Mouse (Mus musculus) olfactory bulb, adult 2 months (tissue): Measurements from ENCODE around the gene Sfxn5. TPM values are rescaled to one million over a fixed set of nuclear protein-coding genes. Genes with fewer than 3 reads are reported as not detected.

ENCODE experiments used
- H3K27ac ChIP-seq: fragments of 200-500 bp; 2 replicates; pipeline ENCODE4 v1.5.1; 2012; ENCODE audit warnings: low read depth, low read length; ENCODE audit not compliant: insufficient read depth
- H3K4me1 ChIP-seq: fragments of 200-500 bp; 2 replicates; pipeline ENCODE4 v1.6.1; 2012; ENCODE audit warnings: low read length; ENCODE audit not compliant: control insufficient read depth, insufficient read depth
- H3K4me3 ChIP-seq: fragments of 200-500 bp; 2 replicates; pipeline ENCODE4 v1.5.1; 2012; ENCODE audit warnings: mild to moderate bottlenecking, low read depth, low read length, moderate library complexity; ENCODE audit not compliant: insufficient read depth
- CTCF ChIP-seq: fragments of 200-500 bp; IDR thresholded peaks from 2 replicates; pipeline ENCODE4 v1.5.1; 2012; ENCODE audit warnings: low read depth, mild to moderate bottlenecking, low read length, moderate library complexity; ENCODE audit not compliant: insufficient read depth
- POLR2A ChIP-seq: fragments of 200-500 bp; IDR thresholded peaks from 2 replicates; pipeline ENCODE4 v1.6.1; 2012; ENCODE audit warnings: mild to moderate bottlenecking, low read depth, low read length, moderate library complexity; ENCODE audit not compliant: insufficient read depth
- WGBS: fragments of 180-500 bp; shearing (Covaris S2); methylation state at CpG from one replicate; pipeline ENCODE4 v1.1.7; 2018; 5-methylcytosine and 5-hydroxymethylcytosine counted together
- polyA plus RNA-seq: library from polyadenylated mRNA; stranded (reverse); fragments of >200 nt; gene quantifications from 2 replicates; pipeline ENCODE4 v1.2.4, GENCODE M21; 2012; ENCODE audit warnings: low replicate concordance; ENCODE audit not compliant: missing spikeins, insufficient read depth, insufficient read length

The Sfxn5 gene
- polyA plus RNA-seq, 1 experiment = not detected

DNA sequence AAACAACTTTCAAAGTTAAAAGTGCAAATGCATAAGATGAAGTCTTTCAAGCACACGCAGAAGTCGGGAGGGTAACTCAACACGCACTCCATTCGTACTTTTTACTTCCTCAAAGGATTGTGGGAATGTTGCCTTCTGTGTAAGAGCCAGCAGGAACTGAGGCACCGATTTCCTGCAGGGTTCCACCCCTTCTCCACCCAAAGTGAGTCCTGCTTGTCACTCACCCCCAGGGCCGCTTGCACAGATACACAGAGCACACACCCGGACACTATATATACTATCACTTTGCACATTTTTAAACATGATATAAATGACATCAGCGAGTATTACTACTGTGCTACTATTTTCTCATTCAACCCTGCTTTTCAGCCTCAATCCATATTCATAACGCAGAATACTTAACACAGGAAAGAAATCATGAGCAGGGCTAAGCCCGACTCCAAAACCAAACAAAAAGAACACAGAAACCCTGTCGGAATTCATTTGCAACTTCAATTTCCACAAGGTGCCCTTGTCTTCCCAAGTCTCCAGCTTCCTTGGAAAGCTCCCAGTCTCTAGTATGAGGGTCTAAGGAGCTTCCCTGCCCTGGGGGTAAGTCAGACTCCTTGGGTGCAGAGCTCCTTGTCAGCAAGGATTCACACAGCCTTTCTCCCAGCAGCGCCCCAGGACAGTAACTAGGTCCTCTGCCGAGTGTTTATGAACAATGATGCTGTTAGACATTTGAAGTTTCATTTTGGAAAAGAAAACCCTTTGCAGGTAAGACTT is 46.8 kb downstream of the Sfxn5 start:
- no peak overlapping the region for H3K27ac ChIP-seq
- 0 out of 2 replicates have a peak, but pooled peaks cover 3% of the 10 kb centered on the region for H3K4me1 ChIP-seq
- WGBS = 64% methylated on average over 13 of the region's 13 CpGs
- H3K4me3 ChIP-seq = no peak overlapping the region
- TF ChIP-seq CTCF (no peak), POLR2A (no peak)

DNA sequence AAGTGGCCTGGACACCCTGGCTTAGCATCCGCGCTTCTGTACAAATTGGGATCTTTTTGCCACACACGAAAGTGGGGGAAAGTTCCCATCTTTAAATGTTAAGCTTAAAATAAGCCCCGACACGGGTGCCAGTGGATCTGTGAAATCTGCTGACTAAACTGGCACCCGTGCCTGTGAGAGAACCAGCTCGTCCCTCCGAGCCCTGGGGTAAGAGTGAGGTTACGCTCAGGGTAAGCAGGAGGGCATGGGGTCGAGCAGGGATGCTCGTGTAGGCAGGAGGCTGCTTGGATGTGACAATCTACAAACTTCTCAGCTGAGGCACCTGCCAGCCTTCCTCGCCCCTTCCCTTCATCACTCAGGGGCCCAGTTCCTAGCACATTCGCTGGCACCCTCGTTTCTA is 52.4 kb downstream of the Sfxn5 start:
- Histone ChIP-seq H3K27ac (no peak overlapping the region), H3K4me3 (no peak overlapping the region), H3K4me1 (0 out of 2 replicates have a peak, but pooled peaks cover 4% of the 10 kb centered on the region)
- WGBS = 71% methylated on average over 14 of the region's 14 CpGs
- no peak for TF ChIP-seq POLR2A
- TF ChIP-seq CTCF = no peak

- TF ChIP-seq CTCF (no peak), POLR2A (no peak)
- WGBS = 79% methylated on average over 8 of the region's 8 CpGs
- 0 out of 2 replicates have a peak, but pooled peaks cover 4% of the 10 kb centered on the region for H3K4me1 ChIP-seq
- H3K27ac ChIP-seq = no peak overlapping the region
- H3K4me3 ChIP-seq = no peak overlapping the region
Observed at GRCm38 (mm10) chr6:85276571-85276970, 56.7 kb downstream of the Sfxn5 start.

DNA sequence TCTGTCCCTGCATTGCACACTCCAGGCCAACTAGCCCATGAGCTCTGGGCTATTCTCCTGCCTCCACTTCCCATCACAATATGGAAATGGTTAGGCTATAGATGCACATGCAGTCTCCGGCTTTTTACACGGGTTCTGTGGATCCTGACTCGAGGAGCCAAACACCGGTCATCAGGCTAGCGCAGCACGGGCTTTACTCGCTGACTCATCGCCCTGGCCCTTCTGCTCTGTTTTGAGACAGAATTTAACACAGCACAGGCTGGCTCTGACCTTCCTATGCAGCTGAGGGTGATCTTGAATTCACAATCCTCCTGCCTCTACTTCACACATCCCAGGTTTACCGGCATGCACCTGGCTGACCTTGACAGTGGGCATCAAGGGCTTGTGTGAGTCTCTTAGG is 60.8 kb downstream of the Sfxn5 start:
- Histone ChIP-seq H3K4me3 (no peak overlapping the region), H3K4me1 (no peaks in the 10 kb centered on the region), H3K27ac (no peak overlapping the region)
- no peak for TF ChIP-seq CTCF
- TF ChIP-seq POLR2A = no peak
- 90% methylated on average over 9 of the region's 9 CpGs for WGBS

DNA sequence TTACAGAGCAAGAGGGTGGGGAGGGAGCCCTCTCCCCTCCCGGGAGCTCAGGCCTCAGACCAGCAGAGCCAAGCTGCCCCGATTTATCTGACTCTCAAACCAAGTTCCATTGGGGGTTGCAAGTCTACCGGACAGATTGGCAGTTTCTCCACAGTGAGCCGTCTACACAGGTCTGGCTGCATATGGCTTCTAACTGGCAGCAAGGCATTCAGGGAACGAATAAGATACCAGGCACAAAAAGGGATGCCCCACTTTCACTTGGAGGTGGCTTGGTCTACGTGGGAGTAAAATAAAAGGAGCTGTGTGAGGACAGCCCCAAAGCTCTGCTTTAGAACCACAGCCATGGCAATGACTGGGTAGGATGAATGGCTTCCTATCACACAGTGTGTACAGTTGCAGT is 67.2 kb downstream of the Sfxn5 start:
- H3K27ac ChIP-seq = no peak overlapping the region
- 55% methylated on average over 6 of the region's 6 CpGs for WGBS
- no peak for TF ChIP-seq POLR2A
- TF ChIP-seq CTCF = no peak
- no peak overlapping the region for H3K4me3 ChIP-seq
- H3K4me1 ChIP-seq = peaks cover 12% of the 10 kb centered on the region; the same call in 1 of the 2 replicates

DNA sequence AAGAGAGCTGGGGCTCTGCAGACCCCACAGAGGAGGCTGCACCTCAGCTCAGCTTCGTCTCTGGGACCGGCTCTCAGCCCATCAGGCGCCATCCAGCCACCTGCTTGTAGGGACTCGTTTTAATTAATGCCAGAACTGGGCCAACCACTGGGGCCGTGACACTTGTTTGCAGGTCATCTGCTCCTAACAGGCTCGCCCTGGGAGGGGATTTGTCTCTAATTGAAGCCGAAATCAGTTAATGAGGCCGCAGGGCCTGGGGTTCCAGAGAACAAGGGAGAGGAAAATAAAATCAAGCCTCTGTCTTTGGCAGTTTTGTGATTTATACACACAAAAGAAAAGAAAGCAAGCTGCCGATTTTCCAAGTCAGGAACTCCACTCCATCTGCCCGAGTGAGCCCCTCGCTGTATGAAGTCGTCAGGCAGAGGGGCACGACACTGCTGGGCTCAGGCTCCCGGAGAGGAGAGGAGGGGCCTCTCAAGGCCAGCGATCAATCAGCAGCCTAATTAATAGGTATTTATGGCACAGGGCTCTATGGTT is 68.2 kb downstream of the Sfxn5 start:
- TF ChIP-seq CTCF (no peak), POLR2A (no peak)
- 56% methylated on average over 15 of the region's 15 CpGs for WGBS
- no peak overlapping the region for H3K27ac ChIP-seq
- peaks cover 12% of the 10 kb centered on the region; the same call in 1 of the 2 replicates for H3K4me1 ChIP-seq
- H3K4me3 ChIP-seq = no peak overlapping the region

GRCm38 (mm10) chr6:85262865-85263515 is 70.2 kb downstream of the Sfxn5 start:
- Histone ChIP-seq H3K4me3 (no peak overlapping the region), H3K27ac (no peak overlapping the region), H3K4me1 (peaks cover 20% of the 10 kb centered on the region)
- TF ChIP-seq CTCF (no peak), POLR2A (no peak)
- WGBS = 98% methylated on average over 4 of the region's 4 CpGs

DNA sequence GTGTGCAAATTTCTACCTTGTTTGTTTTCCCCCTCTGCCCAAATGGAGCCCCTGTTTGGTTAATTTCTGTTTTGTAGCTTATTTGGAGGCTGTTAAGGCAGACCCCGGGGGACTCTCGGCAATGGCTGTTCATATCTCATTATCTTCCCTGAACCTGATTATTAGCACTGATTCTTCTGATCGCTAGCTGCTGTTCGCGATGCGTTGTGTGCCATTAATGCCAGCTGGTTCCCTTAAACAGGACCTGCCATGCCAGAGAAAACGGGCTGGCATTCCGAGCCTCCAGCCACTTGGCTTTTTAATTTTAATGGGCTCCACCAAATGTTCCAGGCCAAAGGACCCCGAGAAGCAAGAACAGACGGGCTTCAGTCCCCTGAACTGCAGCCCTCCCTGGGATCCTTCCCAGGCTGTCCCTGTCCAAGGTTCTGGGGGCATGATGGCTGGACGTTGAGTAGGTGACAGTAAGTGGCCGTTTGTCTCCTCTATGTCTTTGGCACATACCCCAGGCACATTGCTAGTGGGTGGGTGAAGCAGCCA is 74.1 kb downstream of the Sfxn5 start:
- no peak overlapping the region for H3K4me3 ChIP-seq
- H3K27ac ChIP-seq = no peak overlapping the region
- peaks cover 12% of the 10 kb centered on the region for H3K4me1 ChIP-seq
- WGBS = 48% methylated on average over 12 of the region's 12 CpGs
- TF ChIP-seq CTCF (no peak), POLR2A (no peak)

- H3K4me3 ChIP-seq = no peak overlapping the region
- no peak for TF ChIP-seq CTCF
- no peak for TF ChIP-seq POLR2A
- peaks cover 16% of the 10 kb centered on the region for H3K4me1 ChIP-seq
- WGBS = 89% methylated on average over 6 of the region's 6 CpGs
- no peak overlapping the region for H3K27ac ChIP-seq
Observed at GRCm38 (mm10) chr6:85255578-85255977, 77.6 kb downstream of the Sfxn5 start.

DNA sequence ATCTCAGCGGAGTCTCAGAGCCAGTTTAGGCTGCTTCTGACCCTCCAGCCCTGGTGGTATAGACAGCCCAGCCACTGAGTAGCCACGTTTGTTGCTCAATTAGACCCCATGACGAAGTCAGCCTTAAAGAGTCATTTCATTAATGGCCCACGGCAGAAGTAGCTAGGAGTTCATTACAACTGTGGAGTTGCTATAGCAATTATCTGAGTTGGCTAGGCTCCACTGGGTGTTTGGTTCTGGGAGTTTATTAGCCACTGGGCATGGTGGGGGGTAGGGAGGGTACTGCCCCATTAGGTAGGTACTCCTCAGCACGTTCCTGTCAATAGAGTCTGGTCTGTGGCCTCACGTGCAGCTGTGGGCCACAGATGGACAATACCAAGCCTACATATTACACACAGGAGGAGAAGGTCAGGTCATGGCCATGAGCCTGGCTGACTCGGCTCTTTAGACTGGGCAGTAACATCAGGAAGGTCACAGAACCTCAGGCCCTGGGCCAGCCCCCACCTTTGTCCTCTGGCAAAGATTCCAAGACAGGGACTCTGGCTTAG is 79.2 kb downstream of the Sfxn5 start:
- TF ChIP-seq CTCF (no peak), POLR2A (no peak)
- Histone ChIP-seq H3K4me3 (no peak overlapping the region), H3K4me1 (peaks cover 13% of the 10 kb centered on the region), H3K27ac (no peak overlapping the region)
- 81% methylated on average over 7 of the region's 7 CpGs for WGBS
